In the genomic region with DNA sequence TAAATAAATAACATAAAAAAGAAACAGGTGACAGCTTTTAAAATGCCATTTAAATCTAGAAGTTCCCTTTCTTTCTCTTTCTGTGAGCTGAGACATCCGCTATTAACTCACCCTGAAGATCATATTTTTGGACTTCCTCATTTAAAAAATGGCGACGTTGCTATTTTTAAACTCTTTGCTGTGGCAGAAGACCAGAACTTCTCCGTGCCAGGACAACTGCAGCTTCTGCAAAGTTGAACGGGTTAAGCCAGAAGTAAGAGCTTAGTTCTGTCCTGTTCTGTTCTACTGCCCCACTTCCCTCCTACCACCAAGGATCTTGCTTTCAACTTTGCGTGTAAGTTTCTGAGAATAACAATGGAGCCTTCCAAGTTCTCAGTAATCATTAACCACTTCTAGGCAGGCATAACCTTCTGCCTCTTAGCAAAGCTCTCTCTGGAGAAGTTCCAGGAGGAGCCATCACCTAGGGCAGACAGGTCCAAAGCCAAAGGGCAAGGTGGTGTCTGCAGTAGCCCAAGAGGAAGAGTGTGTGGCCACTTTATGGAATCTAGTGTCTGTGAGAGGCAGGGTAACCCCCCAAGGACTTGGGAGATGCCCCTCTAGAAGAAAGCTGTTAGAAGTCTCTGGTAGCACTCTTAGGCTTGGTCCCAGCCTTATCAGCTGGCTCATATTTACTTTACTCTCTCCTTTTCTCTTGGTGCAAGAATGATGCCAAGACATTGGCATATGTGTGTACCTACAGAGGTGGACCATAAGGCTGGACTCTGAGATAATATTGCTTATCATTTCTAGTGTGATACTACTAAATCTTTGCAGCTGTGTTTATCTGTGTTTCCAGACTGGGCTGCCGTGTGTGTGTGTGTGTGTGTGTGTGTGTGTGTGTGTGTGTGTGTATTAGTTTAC, we compare ENCODE assay signal across 10 mouse cellular contexts.
DNase-seq lines count a peak whose midpoint lies in the region.
"Had no signal": no experiment of that assay in that cellular context is flagged by ENCODE, and none has a peak within 500 bp of the region (broad histone marks: within the 10 kb centered on the region; RNA-seq: fewer than 3 reads in every experiment).

No protein-coding gene starts in this region.

- H3K9me3 ChIP-seq in heart, embryonic 10.5 days = no peaks in the 10 kb centered on the region

- H3K36me3 ChIP-seq in heart, embryonic 10.5 days = no peaks in the 10 kb centered on the region
- H3K36me3 ChIP-seq in splenic B cell, adult 2 months (ENCODE audit: control insufficient read depth, insufficient read depth, low read length, poor library complexity, severe bottlenecking) = no peaks in the 10 kb centered on the region
- H3K36me3 ChIP-seq: heart, embryonic 13.5 days had no signal

- 82% methylated on average over 7 of the region's 7 CpGs for WGBS in heart, embryonic 10.5 days
- 6% methylated on average over 7 of the region's 7 CpGs for WGBS in large intestine, adult 2 months

- H3K4me1 ChIP-seq in heart, embryonic 10.5 days = no peaks in the 10 kb centered on the region

- intact Hi-C loops in heart, postnatal 36 days (cut with DNase I) = no loop called here

- DNase-seq in heart, adult 8-10 months (ENCODE audit: low spot score) = peak; percentile 42
- no peak for DNase-seq in heart, embryonic 10.5 days (ENCODE audit: low spot score)
- peak; percentile 3 to 6 for DNase-seq in heart, postnatal 36 days
- DNase-seq in large intestine, adult 2 months (ENCODE audit: low read depth, low spot score) = peak; percentile 78
- peak; percentile 53 for DNase-seq in splenic B cell, adult 2 months (ENCODE audit: low read depth, low spot score)
- DNase-seq in ovary, adult 18-20 months (ENCODE audit: low spot score) = no peak
- no peak for DNase-seq in urinary bladder, postnatal 36 days (ENCODE audit: low spot score in 2 of 2)
- DNase-seq in cerebellum, postnatal 10 days = no peak
- DNase-seq: cerebellum, postnatal 25 days had no signal

- no peaks in the 10 kb centered on the region for H3K27me3 ChIP-seq in heart, embryonic 10.5 days (ENCODE audit: insufficient read depth, poor library complexity, severe bottlenecking)
- H3K27me3 ChIP-seq in splenic B cell, adult 2 months (ENCODE audit: control insufficient read depth, insufficient read depth, low read length, poor library complexity, severe bottlenecking) = no peaks in the 10 kb centered on the region
- H3K27me3 ChIP-seq: heart, embryonic 13.5 days had no signal

- H3K27ac ChIP-seq in heart, embryonic 10.5 days = no peak overlapping the region
- H3K27ac ChIP-seq: heart, embryonic 13.5 days had no signal

- H3K4me3 ChIP-seq in heart, embryonic 10.5 days = no peak overlapping the region
- H3K4me3 ChIP-seq: heart, embryonic 13.5 days had no signal

Comparison
In these comparisons a context has a peak if more than half of its experiments do, and no peak if none do; other contexts are left out.
1. DNase-seq: peak in heart, adult 8-10 months (single experiment), heart, postnatal 36 days (2 of 2), large intestine, adult 2 months (single experiment) and splenic B cell, adult 2 months (single experiment); none in heart, embryonic 10.5 days (single experiment), ovary, adult 18-20 months (single experiment), urinary bladder, postnatal 36 days (0 of 2) and cerebellum, postnatal 10 days (0 of 2).